ENCODE assay signal across 8 mouse cellular contexts in genomic region chr10:93375007-93375711, GRCm38 (mm10).
DNase-seq lines count a peak whose midpoint lies in the region; ATAC-seq lines count a peak whose summit lies in the region.

No protein-coding gene starts in this region.

- H3K4me3 ChIP-seq in hindbrain, embryonic 10.5 days, result no peak overlapping the region
- no peak overlapping the region for H3K4me3 ChIP-seq in hindbrain, embryonic 11.5 days (ENCODE audit: low read depth, low read length)
- no peak overlapping the region for H3K4me3 ChIP-seq in forebrain, embryonic 12.5 days (replicated peaks)
- no peak overlapping the region for H3K4me3 ChIP-seq in limb, embryonic 11.5 days (ENCODE audit: low read depth, low read length)

- 62% methylated on average over 13 of the region's 13 CpGs for WGBS in hindbrain, embryonic 10.5 days
- WGBS in hindbrain, embryonic 11.5 days, result 64% methylated on average over 13 of the region's 13 CpGs
- 55% methylated on average over 13 of the region's 13 CpGs for WGBS in forebrain, embryonic 12.5 days
- WGBS in limb, embryonic 11.5 days, result 45% methylated on average over 13 of the region's 13 CpGs

- peak; percentile 8 for DNase-seq in hindbrain, embryonic 10.5 days (ENCODE audit: low spot score)
- DNase-seq in hindbrain, embryonic 11.5 days (ENCODE audit: low spot score), result no peak
- peak; percentile 45 for DNase-seq in heart, postnatal 4 days
- DNase-seq in limb, embryonic 11.5 days (ENCODE audit: low spot score), result peak; percentile 31
- DNase-seq in natural killer cell, adult 2 months (ENCODE audit: low spot score in 2 of 2), result peak; percentile 49 to 67
- DNase-seq in right cerebral cortex, postnatal 14 days, result no peak
- no peak for DNase-seq in c-Kit-positive CD71-positive TER-119-positive erythroid progenitor cells, embryonic 14.5 days (ENCODE audit: low spot score)

- no peaks in the 10 kb centered on the region for H3K9me3 ChIP-seq in hindbrain, embryonic 10.5 days
- no peaks in the 10 kb centered on the region for H3K9me3 ChIP-seq in hindbrain, embryonic 11.5 days (ENCODE audit: control insufficient read depth, low read length)
- H3K9me3 ChIP-seq in forebrain, embryonic 12.5 days, result no peaks in the 10 kb centered on the region
- H3K9me3 ChIP-seq in limb, embryonic 11.5 days (ENCODE audit: control insufficient read depth, low read length), result no peaks in the 10 kb centered on the region

- H3K4me1 ChIP-seq in hindbrain, embryonic 10.5 days (replicated peaks), result peaks cover 23% of the 10 kb centered on the region
- no peaks in the 10 kb centered on the region for H3K4me1 ChIP-seq in hindbrain, embryonic 11.5 days (replicated peaks; ENCODE audit: control insufficient read depth, insufficient read depth, low read length)
- H3K4me1 ChIP-seq in forebrain, embryonic 12.5 days, result peaks cover 15% of the 10 kb centered on the region
- peaks cover 6% of the 10 kb centered on the region for H3K4me1 ChIP-seq in limb, embryonic 11.5 days (ENCODE audit: control insufficient read depth, insufficient read depth, low read length)

- no peak overlapping the region for H3K4me2 ChIP-seq in hindbrain, embryonic 11.5 days (replicated peaks; ENCODE audit: low read depth, low read length)
- no peak overlapping the region for H3K4me2 ChIP-seq in forebrain, embryonic 12.5 days
- H3K4me2 ChIP-seq in limb, embryonic 11.5 days (ENCODE audit: low read depth, severe bottlenecking), result no peak overlapping the region

- H3K36me3 ChIP-seq in hindbrain, embryonic 10.5 days, result no peaks in the 10 kb centered on the region
- H3K36me3 ChIP-seq in hindbrain, embryonic 11.5 days (ENCODE audit: control insufficient read depth, insufficient read depth, low read length), result no peaks in the 10 kb centered on the region
- H3K36me3 ChIP-seq in forebrain, embryonic 12.5 days (replicated peaks), result no peaks in the 10 kb centered on the region
- H3K36me3 ChIP-seq in limb, embryonic 11.5 days (ENCODE audit: control insufficient read depth, insufficient read depth, low read length), result no peaks in the 10 kb centered on the region

- H3K9ac ChIP-seq in hindbrain, embryonic 11.5 days (ENCODE audit: low read depth, low read length), result no peak overlapping the region
- no peak overlapping the region for H3K9ac ChIP-seq in forebrain, embryonic 12.5 days
- H3K9ac ChIP-seq in limb, embryonic 11.5 days (ENCODE audit: low read length), result no peak overlapping the region

- H3K27ac ChIP-seq in hindbrain, embryonic 10.5 days, result peak overlapping the region; percentile 82
- H3K27ac ChIP-seq in hindbrain, embryonic 11.5 days (ENCODE audit: low read depth, low read length), result no peak overlapping the region
- H3K27ac ChIP-seq in forebrain, embryonic 12.5 days, result peak overlapping the region; percentile 77
- H3K27ac ChIP-seq in limb, embryonic 11.5 days (replicated peaks; ENCODE audit: low read depth, low read length), result no peak overlapping the region

- no peaks in the 10 kb centered on the region for H3K27me3 ChIP-seq in hindbrain, embryonic 10.5 days (ENCODE audit: insufficient read depth, poor library complexity, severe bottlenecking)
- no peaks in the 10 kb centered on the region for H3K27me3 ChIP-seq in hindbrain, embryonic 11.5 days (ENCODE audit: control insufficient read depth, insufficient read depth, low read length)
- no peaks in the 10 kb centered on the region for H3K27me3 ChIP-seq in forebrain, embryonic 12.5 days
- H3K27me3 ChIP-seq in limb, embryonic 11.5 days (ENCODE audit: control insufficient read depth, insufficient read depth, low read length), result no peaks in the 10 kb centered on the region

- no peak for ATAC-seq in hindbrain, embryonic 11.5 days (ENCODE audit: low FRiP score)
- ATAC-seq in forebrain, embryonic 12.5 days (ENCODE audit: low FRiP score), result 0 out of 2 replicates have a peak, but pooled peaks have one; percentile 77
- no peak; the same call in 1 of the 2 replicates for ATAC-seq in limb, embryonic 11.5 days (ENCODE audit: insufficient number of reproducible peaks, low FRiP score, low TSS enrichment, low read depth)

Comparison
In these comparisons a context has a peak if more than half of its experiments do, and no peak if none do; other contexts are left out.
1. DNase-seq: peak in hindbrain, embryonic 10.5 days (single experiment), heart, postnatal 4 days (single experiment), limb, embryonic 11.5 days (single experiment) and natural killer cell, adult 2 months (2 of 2); none in hindbrain, embryonic 11.5 days (single experiment), right cerebral cortex, postnatal 14 days (single experiment) and c-Kit-positive CD71-positive TER-119-positive erythroid progenitor cells, embryonic 14.5 days (single experiment).
2. H3K27ac ChIP-seq: peak in hindbrain, embryonic 10.5 days (single experiment) and forebrain, embryonic 12.5 days (single experiment); none in hindbrain, embryonic 11.5 days (single experiment) and limb, embryonic 11.5 days (single experiment).